Mouse (Mus musculus) ES-CJ7 (cell line): ENCODE results near the gene Tbc1d5.
"Not testable (repeated sequence)": the region's sequence is repeated elsewhere in the genome, so short reads cannot be mapped to it uniquely, and the experiment has no call there.

Source experiments
- DNase-seq: peaks from one replicate; pipeline ENCODE4 v3.0.0; 2011; ENCODE audit warnings: low read depth, low spot score

The Tbc1d5 gene

DNA sequence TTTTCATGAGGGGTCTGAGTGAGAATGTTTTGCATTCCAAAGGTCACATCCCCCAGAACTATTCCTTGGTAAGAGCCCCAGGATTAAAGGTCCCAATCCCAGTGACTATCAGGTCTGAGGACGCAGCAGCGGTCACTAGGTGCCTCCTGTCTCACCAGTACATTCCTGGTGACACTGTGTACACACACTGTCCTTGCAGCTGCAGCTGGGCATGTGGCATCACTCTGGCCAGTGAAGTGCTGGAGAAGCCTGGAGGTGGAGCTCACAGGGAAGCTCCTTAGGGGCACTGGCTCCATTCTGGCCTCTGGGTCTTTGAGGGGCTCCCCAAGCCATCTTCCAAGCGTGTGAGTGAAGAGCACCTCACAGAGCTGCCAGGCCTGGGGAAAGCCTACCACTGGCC lies 427.2 kb downstream of the Tbc1d5 start:
- no peak for DNase-seq

DNA sequence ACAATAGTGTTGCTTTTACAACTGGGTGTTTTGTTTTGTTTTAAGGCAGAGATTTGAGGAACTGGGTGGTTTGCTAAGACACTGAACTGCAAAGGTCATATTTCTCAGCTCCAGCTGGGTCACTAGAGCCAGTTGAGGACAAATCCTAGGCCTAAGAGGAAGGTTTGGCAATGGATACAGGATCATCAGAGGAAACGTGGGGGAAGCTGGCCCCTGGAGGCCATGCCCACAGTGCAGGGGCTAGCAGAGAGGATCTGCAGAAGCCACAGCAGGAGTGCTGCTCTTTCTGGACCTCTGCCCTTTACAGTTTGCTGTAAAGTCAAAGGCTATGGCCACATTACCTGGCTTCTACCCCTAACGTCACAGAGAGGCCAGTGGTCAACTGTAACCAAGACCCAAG lies 428.3 kb downstream of the Tbc1d5 start:
- DNase-seq, result no peak

DNA sequence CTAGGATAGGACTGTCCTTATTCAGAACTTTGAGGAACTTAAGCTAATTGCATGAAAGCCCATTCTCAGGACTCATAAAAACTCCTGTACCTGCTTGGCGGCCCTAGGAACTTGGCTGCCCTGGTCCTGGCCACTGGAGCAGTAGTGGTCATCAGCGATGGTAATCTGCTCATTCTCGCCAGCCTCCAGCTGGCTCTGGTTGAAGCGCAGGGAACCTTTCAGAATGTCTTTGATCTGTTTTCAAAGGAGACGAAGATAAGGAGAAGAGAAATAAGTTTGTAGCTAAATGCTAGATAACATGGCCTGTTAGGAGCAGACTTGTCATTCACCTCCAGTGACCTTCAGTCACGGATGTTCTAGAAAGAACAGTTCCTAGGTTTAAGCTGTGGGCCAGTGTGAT lies 437.8 kb downstream of the Tbc1d5 start:
- no peak for DNase-seq

DNA sequence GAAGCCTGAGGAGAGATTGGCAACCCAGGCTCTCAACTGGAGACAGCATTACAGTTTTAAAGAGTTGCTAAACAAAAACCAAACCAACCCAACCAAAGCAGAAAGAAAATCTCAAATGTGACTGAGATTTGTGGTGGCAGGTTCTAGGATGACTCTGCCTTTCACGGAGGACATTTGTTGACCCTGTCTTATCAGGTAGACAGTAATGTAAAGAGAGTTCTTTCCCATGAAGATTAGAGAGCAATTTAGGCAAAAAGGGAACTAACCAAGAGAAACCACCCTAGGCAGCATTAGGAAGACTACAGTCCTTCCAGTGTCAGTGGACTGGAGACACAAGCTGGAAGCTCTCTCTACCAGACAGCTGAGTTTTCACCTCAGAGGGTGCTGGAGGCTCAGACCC lies 438.3 kb downstream of the Tbc1d5 start:
- DNase-seq, result no peak

DNA sequence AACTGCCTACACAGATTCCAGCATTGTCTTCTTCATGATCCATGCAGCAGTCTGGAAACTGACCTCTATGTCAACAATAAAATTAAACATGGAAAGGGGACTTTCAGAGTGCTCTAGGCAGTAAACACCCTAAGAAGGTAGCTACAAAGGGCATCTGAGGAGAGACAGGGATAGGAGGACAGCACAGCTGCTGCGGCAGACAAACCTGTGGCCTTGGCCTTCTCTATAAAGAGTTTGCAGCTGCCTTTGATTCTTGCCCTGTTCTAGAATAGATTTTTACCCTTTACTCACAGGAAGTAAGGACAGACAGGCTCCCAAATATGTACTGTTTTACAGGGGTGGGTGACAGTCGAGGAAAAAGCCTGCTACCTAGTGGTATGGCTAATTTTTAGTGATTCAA lies 440.7 kb downstream of the Tbc1d5 start:
- DNase-seq, result no peak

DNA sequence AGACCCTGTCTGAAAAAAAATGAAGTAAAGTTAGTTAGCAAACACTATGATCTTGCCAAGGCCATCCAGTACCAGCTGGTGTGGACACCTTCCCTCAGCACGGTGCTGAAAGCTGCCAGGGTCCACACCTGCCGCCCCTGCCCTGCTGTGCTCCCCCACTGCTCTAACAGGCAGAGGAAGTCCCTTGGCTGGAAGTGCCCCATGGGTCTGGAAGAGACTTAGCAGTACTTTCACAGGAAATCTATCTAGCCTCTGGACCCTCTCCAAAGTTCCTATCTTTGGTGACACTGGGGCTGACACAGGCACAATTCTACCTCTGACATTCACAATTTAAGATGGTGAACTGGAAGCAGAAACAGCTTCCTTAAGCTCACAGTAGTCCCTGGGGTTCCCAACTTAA lies 442.1 kb downstream of the Tbc1d5 start:
- no peak for DNase-seq

DNA sequence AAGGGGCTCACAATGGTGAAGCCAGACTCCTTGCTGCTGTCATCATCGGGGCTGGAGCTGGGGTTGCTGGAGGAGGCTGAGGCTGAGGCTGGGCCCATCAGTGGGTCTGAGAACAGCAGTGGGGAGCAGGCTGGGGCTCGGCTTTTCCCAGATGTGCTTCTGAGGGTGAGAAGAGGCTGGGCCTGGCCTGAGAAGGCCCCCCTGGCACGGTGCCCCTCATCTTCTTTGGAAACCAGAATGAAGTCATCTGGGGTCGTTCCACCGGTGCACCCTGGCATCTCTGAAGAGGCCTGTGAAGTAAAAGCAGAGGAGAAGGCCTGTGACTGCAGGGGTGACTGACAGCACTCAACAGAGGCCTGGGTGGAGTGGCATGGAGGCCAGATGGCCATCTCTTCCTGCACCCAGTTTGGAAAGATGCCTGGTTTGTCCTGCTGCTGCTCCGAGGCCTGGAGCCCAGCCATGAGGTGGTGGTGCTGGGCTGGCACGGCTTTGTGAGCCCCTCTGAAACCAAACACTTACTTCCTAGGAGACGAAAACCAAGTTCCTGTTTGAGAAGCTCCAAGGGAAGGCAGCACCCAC lies 443.1 kb downstream of the Tbc1d5 start:
- no peak for DNase-seq

DNA sequence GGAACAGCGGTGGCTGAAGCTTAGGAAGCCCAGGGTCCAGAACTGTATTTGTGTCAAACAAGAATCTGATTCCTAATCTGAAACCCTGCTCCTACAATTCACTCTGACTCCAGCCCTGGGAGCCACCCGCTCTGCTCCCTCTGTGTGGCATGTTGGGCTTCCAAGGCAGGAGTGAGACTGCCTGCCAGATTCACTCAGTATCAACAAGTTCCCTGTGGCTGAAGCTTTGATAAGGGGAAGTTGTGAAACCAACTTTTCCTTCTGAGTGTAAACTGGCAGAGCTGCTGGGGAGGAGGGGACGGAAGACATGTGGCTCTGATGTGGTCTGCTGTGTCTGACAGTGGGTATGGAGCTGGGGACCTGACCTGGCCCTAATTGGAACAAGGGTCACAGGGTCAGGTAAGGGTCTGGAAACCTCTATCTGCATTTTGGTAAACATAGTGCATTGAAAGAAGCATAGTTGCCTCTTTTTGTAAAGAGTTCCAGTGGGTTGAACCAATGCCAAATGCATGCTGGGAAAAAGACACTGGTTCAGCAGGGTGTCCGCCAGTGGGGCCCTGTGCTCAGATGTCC lies 443.7 kb downstream of the Tbc1d5 start:
- no peak for DNase-seq

DNA sequence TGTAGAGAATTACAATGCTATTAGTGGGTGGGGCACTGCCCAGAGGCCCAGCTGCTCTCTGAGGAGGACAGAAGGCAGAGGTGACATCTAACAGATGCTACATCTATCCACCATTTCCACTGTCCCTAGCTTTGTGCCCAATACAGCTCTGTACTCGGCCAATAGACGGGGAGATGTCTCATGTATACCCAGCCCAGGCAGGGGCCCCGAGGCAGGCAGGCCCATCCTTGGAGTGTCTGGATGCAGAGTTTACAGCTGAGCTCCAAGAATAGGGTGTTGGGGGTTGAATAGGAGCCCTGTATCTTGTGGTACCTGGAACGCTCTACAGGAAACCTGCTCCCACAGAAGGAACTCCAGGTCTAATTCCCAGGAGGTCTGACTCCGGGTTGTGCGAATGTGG lies 444.4 kb downstream of the Tbc1d5 start:
- DNase-seq, result no peak

DNA sequence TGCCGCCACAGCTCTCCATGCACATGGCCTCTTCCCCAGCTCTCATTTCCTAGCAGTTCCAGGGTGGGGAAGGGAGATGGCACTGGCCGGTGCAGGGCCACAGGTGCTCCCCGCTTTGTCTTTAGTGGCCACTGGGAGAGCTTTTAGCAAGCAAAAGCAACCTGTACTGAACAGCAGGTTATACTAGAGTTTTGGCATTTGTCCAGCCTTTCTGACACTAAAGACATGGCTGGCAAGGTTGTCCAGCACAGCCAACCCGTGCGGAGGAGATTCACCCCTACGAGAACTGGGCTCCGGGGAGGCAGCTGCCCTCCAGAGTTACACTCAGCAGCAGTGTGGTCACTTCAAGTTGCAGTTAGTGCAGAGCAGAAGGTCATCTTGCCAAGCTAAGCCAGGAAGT lies 445.8 kb downstream of the Tbc1d5 start:
- DNase-seq, result no peak

DNA sequence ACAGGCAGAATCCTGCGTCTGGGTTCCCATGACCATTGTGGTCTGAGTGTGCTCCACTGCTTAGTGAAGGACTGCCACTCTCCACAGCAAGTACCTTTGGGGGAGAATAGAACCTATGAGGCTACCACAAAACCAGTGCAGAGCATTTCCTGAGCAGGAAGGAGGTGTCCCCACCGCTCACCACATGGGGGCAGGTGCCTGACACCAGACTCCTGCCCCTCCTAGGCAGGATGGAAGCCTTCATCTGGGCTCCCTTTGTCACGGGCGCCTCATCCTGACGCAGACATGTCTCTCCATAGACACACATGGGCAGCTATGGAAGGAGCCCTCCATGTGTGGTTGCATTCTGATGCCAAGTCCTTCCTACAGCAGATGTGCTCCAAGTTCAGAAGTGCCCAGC lies 447.3 kb downstream of the Tbc1d5 start:
- DNase-seq, result peak; percentile 7

DNA sequence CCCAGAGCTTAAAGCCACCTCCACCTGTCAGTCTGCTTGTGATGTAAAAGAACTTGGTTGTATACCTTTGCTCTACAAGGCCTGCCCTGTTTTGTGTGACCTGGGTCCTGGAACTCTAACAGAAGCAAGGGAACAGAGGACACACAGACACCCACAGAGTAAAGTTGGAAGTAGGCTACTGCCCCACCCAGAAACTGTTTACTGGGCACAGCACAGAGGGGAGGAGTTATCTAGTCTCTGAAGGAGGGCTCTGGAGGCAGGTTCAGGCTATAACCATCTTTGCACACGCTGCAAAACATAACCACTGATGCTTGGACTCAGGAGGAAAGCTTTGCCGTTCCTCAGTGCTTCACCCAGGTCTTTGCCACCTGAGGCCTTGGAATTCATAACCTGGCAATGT lies 448.3 kb downstream of the Tbc1d5 start:
- DNase-seq, result no peak

DNA sequence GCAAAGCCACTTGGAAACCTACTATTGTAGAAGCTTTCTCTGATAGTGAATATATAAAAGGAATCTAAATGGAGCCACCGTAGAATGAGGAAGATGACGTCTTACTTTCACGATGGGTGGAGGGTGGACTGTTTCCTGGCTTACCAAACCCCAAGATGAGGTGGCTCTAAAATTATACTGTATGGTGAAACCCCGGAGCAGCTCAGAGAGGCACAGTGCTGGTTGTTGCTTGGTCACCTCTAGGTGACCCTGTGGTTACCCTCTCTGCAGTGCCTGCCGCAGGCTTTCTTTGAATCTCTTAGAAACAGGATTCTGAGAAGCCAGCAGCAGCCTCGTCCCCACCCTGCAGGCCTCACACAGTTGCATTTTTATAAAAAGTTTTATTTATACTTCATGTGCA lies 449.6 kb downstream of the Tbc1d5 start:
- no peak for DNase-seq

DNA sequence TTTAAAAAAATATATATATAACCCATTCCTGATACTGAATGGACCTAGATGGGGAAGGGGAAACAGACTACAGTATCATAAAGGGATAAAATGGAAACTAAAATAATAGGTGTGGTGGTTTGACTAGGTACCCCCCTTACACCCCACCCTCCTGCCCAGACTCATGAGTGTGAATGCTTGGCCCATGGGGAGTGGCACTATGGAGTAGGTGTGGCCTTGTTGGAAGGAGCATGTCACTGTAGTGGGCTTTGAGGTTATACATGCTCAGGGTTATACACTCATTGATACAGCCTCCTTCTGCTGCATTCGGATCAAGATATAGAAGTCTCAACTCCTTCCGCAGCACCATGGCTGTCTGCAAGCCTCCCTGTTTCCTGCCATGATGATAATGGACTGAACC lies 450.1 kb downstream of the Tbc1d5 start:
- DNase-seq, result no peak

DNA sequence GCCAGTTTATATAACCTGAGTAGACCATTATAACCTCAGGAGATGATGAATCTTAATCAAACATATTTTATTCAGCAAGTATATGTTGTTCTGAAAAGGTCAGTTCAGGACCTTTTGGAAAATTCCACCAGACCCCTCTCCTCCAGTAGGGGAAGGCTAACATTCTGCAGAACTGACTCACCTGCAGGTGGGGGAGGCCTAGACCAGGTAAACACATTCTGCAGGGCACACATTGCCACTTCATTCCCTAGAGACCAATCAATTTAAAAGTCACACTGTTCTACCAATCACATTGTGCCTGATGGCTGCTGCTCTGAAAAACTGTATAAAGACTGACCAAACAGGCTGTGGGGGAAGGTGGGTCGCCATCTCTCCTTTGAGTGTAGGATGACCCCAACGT lies 452.9 kb downstream of the Tbc1d5 start:
- no peak for DNase-seq

DNA sequence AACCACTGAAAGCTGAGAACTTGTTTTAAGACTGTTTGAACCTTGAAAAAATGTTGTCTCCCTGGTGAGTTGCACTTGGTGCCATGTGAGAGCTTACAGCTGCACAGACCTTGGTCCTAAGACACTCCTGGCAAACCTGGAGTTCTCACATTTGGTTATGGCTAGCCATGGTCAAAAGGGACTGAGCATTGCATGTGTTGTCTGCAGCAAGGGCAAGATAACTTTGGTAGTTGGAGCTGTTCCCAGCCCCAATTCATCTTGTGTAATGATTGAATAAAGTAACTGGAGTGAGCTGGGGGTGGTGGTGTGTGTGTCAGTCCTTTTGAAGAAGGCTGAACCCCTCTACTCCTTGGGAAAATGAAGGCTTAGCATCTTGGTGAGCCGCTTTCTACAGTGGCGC lies 454.8 kb downstream of the Tbc1d5 start:
- no peak for DNase-seq

DNA sequence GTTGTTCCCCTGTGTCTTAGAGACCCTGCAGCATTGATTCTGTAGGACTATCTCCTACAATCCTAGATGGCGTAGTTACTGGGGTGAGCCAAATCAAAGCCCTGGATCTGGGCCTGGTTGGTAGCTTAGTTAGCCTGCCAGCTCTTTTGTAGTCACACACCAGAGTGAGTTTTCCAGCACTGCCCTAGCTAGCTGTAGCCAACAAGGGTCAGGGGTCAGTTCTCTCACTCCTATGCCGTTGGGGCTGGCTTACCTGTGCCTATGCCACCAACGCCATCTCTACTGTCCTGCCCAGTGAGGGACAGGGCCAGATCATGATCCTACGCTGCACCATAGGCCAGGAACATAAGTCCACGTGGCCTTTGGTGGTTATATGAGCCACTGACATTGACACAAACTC lies 461.6 kb downstream of the Tbc1d5 start:
- DNase-seq, result no peak

DNA sequence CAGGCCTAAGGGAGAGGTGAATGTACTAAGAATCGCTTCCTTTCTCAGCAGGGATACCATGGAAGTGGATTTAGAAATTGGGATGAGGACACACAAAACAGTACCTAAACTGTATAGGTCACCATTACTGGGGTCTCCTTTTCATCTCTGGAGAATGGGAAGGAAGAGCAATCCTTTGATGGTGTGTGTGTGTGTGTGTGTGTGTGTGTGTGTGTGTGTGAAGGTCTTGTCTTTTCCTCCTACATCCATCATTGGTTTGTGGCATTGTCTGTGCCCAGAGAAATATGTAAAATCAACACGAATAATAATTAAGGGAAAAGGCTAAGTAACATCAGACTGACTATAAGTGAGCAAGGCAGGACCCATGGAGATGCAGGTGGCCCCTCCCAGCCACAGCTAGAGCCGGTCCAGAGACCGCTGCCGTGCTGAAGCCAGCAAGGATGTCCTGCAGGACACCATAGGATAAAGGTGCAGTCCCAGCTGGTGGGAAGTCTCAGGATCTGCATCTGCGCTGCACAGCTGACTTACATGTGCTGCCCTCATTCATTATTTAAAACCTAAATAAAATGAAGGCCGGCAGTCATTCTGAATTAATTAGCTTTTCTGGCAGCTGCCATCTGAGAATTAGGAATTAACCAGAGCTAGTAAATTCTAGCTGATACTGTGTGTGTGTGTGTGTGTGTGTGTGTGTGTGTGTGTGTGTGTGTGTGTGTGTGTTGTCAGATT lies 468.5 kb downstream of the Tbc1d5 start:
- no peak for DNase-seq

DNA sequence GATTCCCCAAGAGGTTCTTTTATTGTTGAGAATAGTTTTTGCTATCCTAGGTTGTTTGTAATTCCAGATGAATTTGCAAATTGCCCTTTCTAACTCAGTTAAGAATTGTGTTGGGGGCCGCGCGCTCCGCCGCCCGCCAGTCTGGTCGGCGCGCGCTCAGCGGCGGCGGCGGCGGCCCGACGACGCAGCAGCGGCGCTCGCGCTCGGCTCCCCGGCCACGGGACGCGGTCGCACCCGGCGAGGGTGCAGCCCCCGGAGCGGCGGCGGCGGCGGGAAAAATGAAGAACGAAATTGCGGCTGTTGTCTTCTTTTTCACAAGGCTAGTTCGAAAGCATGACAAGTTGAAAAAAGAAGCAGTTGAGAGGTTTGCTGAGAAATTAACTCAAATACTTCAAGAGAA lies 480.7 kb downstream of the Tbc1d5 start:
- DNase-seq, result not testable (repeated sequence)

DNA sequence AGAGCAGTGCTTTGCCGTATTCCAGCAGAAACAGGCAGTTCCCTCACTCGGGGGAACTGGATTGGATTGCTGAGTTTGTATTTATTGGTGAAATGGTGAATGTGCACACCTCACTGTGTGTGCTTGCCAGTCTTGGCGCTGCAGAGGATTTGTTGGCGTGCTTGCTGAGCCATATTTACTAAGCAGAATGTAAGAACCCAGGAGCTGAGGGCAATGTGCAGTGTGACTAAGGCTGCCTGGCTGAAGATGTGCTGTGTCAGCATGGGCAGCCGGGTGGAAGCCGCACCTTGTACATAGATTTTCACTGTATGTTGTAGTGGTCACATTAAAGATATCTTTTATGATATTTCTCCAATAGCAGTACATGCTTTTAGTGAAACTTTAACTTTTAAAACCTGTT lies 491.0 kb downstream of the Tbc1d5 start:
- DNase-seq, result no peak

DNA sequence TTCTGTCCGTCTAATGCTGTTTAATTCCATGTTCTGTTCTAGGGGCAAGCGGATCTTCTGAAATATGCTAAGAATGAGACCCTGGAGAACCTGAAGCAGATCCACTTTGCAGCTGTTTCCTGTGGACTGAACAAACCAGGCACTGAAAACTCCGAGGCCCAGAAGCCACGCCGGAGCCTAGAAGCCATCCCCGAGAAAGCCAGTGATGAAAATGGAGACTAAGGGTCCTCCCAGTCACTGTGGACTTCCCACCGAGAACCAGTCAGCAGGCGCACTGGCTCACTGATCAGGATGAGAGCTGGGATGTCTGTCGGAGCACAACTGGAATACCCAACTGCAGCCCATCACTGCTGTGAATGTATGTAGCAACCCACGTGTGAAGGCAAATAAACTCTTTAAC lies 491.5 kb downstream of the Tbc1d5 start:
- DNase-seq, result no peak

DNA sequence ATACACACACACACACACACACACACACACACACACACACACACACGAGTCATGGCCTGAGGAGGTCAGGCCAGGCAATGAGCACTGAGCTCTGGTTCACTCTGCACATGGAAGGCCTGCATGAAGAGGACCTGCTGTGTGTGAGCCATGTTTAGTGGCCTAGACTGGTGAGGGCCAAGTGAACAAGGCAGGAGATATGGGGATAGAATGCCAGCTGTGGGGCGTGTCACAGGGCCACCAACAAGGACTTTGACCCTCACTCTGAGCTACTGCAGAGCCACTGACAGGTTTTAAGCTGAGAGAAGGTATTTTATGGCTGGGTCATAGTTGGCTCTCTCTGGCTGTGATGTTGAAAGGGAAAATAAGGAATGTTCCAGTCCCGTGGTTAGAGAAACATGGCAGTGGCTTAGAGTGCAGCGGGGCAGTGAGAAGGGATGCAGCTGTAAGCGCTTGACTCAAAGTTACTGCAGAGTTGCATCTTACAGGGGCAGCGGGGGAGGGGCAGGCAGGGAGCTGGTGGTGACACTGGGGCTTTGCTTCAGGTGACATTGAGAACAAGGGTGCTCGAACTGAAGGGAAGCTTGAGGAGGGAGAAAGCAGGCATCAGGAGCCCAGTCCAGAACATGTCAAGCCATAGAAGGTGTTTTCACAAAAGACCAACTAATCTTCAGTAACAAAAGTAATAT lies 494.0 kb downstream of the Tbc1d5 start:
- no peak for DNase-seq
